Mouse (Mus musculus) liver, embryonic 15.5 days (tissue): ENCODE measurements at regions not wholly inside any gene's neighbourhood (a gene's known extent, or its start where the extent isn't known, plus 50 kb on each side); places are given as distances from the start of the nearest gene placed in this dataset.

Source experiments
- ATAC-seq: fragments of 200-750 bp; cut with Nextera tagmentation; 2 replicates; pipeline ENCODE4 v1.8.0; 2017; ENCODE audit warnings: moderate number of reproducible peaks, mild to moderate bottlenecking, moderate library complexity; ENCODE audit not compliant: insufficient read depth
- H3K27ac ChIP-seq: fragments of 300-500 bp; sonication (generic); replicated peaks from 2 replicates; pipeline ENCODE4 v1.5.1; 2015; ENCODE audit warnings: mild to moderate bottlenecking, inconsistent platforms
- H3K27me3 ChIP-seq: fragments of 300-500 bp; sonication (generic); 2 replicates; pipeline ENCODE4 v1.6.1; 2015; ENCODE audit warnings: mild to moderate bottlenecking, inconsistent platforms
- H3K36me3 ChIP-seq: fragments of 300-500 bp; sonication (generic); replicated peaks from 2 replicates; pipeline ENCODE4 v1.6.1; 2015; ENCODE audit warnings: moderate library complexity, mild to moderate bottlenecking, inconsistent platforms
- H3K4me1 ChIP-seq: fragments of 300-500 bp; sonication (generic); replicated peaks from 2 replicates; pipeline ENCODE4 v1.6.1; 2015; ENCODE audit warnings: inconsistent platforms
- H3K4me2 ChIP-seq: fragments of 300-500 bp; sonication (generic); 2 replicates; pipeline ENCODE4 v1.6.1; 2015; ENCODE audit warnings: moderate library complexity, mild to moderate bottlenecking, inconsistent platforms
- H3K4me3 ChIP-seq: fragments of 300-500 bp; sonication (generic); replicated peaks from 2 replicates; pipeline ENCODE4 v1.5.1; 2015; ENCODE audit warnings: mild to moderate bottlenecking, inconsistent platforms
- H3K9ac ChIP-seq: fragments of 300-500 bp; sonication (generic); 2 replicates; pipeline ENCODE4 v1.6.1; 2015; ENCODE audit warnings: moderate library complexity, mild to moderate bottlenecking, inconsistent platforms
- H3K9me3 ChIP-seq: fragments of 300-500 bp; sonication (generic); replicated peaks from 2 replicates; pipeline ENCODE4 v1.6.1; 2016; ENCODE audit warnings: inconsistent platforms
- WGBS: fragments of 180-500 bp; shearing (Covaris S2); methylation state at CpG from one replicate; pipeline ENCODE4 v1.1.7; 2015; ENCODE audit warnings: mixed read lengths; ENCODE audit not compliant: insufficient replicate concordance; 5-methylcytosine and 5-hydroxymethylcytosine counted together

DNA sequence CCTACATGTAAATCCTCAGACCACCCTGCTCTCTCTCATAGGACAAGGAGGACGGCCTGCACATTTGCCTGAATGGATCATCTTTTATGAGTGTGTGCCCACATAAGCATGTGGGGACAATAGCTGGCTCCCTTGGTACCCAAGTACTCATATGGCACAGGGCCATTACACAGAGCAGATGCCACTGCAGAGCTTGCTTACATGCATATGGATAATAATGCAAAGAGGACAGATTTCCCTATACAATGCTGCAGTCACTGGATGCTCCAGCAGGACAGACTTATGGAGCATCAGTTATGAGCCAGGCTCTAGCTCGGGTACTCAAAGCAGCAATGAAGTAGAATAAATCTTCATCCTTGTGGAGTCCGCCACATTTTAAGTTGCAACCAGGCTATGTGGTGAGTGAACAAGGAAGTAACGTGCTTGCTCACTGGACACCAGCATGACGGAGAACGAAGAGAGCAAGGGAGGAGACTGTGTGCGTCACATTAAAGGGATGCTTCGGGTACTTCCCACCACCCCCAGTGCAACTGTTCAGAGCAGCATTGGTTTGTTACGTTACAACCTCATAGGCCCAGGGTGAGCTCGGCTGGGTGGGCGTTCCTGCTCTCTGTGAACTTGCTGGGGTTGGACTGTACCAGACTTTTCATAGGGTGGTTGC lies 531.3 kb upstream of the Lrrc6 start:
- no peak overlapping the region for H3K9ac ChIP-seq
- H3K4me3 ChIP-seq: no peak overlapping the region
- 0 out of 2 replicates have a peak, but pooled peaks cover 3% of the 10 kb centered on the region for H3K4me1 ChIP-seq
- WGBS: 68% methylated on average over 11 of the region's 11 CpGs
- no peak for ATAC-seq
- no peak overlapping the region for H3K27ac ChIP-seq
- H3K4me2 ChIP-seq: no peak overlapping the region
- H3K9me3 ChIP-seq: no peaks in the 10 kb centered on the region
- H3K27me3 ChIP-seq: peaks cover 6% of the 10 kb centered on the region; the same call in 1 of the 2 replicates
- no peaks in the 10 kb centered on the region for H3K36me3 ChIP-seq

DNA sequence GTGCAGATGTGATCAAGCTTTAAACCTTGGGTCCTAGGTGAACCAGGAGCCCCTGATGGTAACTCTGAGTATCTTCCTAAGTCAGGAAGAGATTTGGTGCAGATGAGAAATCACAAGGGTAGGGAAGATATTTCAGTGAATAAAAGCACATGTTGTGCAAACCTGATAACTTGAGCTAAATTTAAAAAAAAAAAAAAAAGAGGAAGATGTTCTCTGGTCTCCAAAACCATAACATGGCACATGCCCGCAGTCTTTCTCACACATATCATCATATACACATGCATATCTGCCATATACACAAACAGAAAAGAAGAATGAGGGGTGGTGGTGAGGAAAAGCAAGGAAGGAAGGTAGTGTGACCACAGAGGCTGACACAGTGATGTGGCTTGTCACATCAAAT lies 530.3 kb upstream of the Lrrc6 start:
- Histone ChIP-seq H3K4me2 (no peak overlapping the region), H3K9me3 (no peaks in the 10 kb centered on the region), H3K36me3 (no peaks in the 10 kb centered on the region), H3K4me3 (no peak overlapping the region), H3K9ac (no peak overlapping the region), H3K27me3 (0 out of 2 replicates have a peak, but pooled peaks cover 6% of the 10 kb centered on the region), H3K4me1 (0 out of 2 replicates have a peak, but pooled peaks cover 3% of the 10 kb centered on the region), H3K27ac (no peak overlapping the region)
- no peak for ATAC-seq
- WGBS: 13% methylated on average over 1 of the region's 1 CpGs

DNA sequence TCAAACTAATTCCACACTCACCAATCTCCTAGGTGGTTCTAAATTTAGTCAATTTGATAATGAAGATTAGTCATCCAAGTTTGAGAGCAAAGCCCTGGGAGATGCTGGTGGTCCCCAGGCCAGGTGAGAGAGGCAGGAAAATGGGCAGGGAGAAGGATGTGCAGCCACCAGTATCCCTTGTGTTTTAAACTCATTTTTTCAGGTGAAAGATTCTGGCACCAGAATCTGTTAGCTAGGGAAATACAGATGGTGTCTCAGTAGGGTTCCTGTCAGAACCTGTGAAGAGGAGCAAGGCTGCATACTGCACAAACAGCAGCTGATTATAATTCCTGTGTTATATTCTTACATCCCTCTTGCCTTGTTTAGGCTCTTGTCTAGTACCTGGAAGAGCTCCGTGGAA lies 527.5 kb upstream of the Lrrc6 start:
- Histone ChIP-seq H3K9ac (no peak overlapping the region), H3K36me3 (no peaks in the 10 kb centered on the region), H3K27me3 (0 out of 2 replicates have a peak, but pooled peaks cover 3% of the 10 kb centered on the region), H3K9me3 (no peaks in the 10 kb centered on the region), H3K4me1 (0 out of 2 replicates have a peak, but pooled peaks cover 3% of the 10 kb centered on the region), H3K4me2 (no peak overlapping the region), H3K27ac (no peak overlapping the region), H3K4me3 (no peak overlapping the region)
- 53% methylated on average over 1 of the region's 1 CpGs for WGBS
- ATAC-seq: no peak

DNA sequence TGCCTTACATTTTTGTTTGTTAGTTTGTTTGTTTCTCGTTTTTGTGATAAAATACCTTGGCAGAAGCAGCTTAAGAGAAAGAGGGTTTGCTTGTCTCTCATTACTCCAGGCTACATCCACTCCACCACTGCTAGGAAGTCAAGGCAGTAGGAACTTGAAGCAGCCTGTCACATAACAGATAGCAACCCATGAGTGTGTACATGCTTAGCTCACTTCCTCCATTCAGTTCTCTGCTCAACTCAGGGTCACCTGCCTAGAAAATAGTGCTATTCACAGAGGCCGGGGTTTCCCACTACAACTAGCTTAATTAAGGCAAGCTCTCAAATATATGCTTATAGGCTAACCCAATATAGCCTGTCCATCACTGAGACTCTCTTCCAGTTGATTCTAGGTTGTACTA lies 527.0 kb upstream of the Lrrc6 start:
- Histone ChIP-seq H3K9me3 (no peaks in the 10 kb centered on the region), H3K27ac (no peak overlapping the region), H3K4me2 (no peak overlapping the region), H3K27me3 (0 out of 2 replicates have a peak, but pooled peaks cover 3% of the 10 kb centered on the region), H3K4me3 (no peak overlapping the region), H3K9ac (no peak overlapping the region), H3K4me1 (0 out of 2 replicates have a peak, but pooled peaks cover 3% of the 10 kb centered on the region), H3K36me3 (no peaks in the 10 kb centered on the region)
- ATAC-seq: no peak
- 43% methylated on average over 2 of the region's 2 CpGs for WGBS

DNA sequence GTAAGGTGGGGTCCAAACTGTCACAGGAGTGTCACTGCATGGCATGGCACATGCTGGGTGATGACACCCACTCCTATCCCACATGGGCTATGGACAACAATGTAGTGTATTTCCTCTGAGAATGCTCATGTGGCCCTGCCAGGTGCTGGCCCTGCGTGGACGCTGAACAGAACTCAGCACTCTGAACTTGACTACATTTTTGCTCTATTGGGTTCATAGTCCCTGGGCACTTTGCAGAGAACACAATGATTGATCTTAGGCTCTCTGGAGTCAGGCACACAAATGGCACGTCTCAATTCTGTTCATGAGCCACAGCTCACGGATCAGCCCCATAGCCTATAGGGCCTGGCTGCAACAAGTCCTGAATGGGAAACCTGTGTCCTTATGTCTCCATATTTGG lies 525.0 kb upstream of the Lrrc6 start:
- Histone ChIP-seq H3K9me3 (no peaks in the 10 kb centered on the region), H3K4me3 (no peak overlapping the region), H3K27ac (no peak overlapping the region), H3K36me3 (no peaks in the 10 kb centered on the region), H3K27me3 (no peaks in the 10 kb centered on the region), H3K9ac (no peak overlapping the region), H3K4me1 (peaks cover 2% of the 10 kb centered on the region; the same call in 1 of the 2 replicates), H3K4me2 (no peak overlapping the region)
- WGBS: 72% methylated on average over 4 of the region's 4 CpGs
- ATAC-seq: no peak

DNA sequence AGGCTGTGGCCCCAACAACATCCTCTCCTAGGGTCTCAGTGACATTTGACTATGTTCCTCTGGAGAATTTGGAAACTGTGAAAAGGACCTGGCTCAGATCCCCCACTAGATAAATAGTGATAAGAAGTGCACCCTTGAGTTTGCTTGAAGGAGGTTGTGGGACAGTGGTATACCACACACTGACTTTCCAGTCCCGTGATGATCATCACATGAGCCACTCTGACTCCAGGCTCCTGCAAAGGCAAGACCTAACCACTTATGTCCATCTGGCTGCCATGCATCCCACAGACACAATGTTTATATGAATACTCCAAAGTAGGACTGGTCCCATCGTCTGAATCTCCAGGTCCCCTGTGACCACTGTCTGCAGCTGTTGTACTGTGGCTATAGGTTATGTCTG lies 523.7 kb upstream of the Lrrc6 start:
- Histone ChIP-seq H3K4me1 (peaks cover 6% of the 10 kb centered on the region), H3K4me2 (no peak overlapping the region), H3K27me3 (no peaks in the 10 kb centered on the region), H3K36me3 (no peaks in the 10 kb centered on the region), H3K9me3 (no peaks in the 10 kb centered on the region), H3K27ac (no peak overlapping the region), H3K9ac (no peak overlapping the region), H3K4me3 (no peak overlapping the region)
- WGBS: 47% methylated on average over 2 of the region's 2 CpGs
- ATAC-seq: no peak

DNA sequence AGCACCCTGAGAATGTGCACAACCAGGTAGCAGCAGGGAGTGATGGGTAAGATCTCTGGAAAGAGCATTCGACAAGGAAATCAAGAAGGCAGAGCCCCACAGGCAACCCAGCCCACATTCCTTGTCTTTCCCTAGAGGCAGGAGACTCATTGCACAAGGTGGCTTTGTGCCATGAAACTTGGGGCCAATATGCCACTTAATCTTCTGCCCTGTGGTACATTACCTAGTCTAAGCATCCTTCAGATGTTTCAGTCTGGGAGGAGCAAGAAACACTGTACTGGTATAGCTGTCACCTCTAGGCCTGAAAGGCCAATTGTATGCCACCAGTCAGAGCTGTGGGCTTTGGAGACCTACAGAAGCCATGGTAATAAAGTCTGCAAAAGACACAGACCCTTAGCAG lies 522.4 kb upstream of the Lrrc6 start:
- 65% methylated on average over 1 of the region's 1 CpGs for WGBS

DNA sequence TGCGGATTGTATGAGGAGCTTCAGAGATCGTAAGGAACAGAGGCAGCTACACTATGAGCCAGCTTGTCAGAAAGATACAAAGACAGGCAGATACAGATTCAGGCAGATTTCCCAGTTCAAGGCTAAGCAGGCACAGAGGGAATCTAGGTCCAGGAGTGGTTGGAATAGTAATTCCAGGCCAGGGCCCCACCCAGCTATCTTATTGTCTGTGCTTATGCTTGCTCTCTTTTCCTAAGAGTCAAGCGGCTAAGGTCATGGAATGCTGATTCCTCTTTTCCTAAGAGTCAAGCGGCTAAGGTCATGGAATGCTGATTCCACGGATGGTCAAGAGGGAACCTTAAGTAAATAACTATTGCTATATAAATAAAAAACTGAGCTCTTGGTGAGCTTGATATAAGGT lies 520.7 kb upstream of the Lrrc6 start:
- Histone ChIP-seq H3K9ac (no peak overlapping the region), H3K9me3 (no peaks in the 10 kb centered on the region), H3K4me2 (no peak overlapping the region), H3K27ac (no peak overlapping the region), H3K4me3 (no peak overlapping the region), H3K27me3 (no peaks in the 10 kb centered on the region), H3K36me3 (no peaks in the 10 kb centered on the region), H3K4me1 (peaks cover 35% of the 10 kb centered on the region)
- 72% methylated on average over 5 of the region's 5 CpGs for WGBS
- ATAC-seq: no peak

More for the DNA sequence above, 522.4 kb upstream of the Lrrc6 start:
- no peak overlapping the region for H3K27ac ChIP-seq
- no peak overlapping the region for H3K4me2 ChIP-seq
- peaks cover 19% of the 10 kb centered on the region for H3K4me1 ChIP-seq
- H3K36me3 ChIP-seq: no peaks in the 10 kb centered on the region
- no peaks in the 10 kb centered on the region for H3K27me3 ChIP-seq
- H3K9ac ChIP-seq: no peak overlapping the region
- no peak for ATAC-seq
- H3K4me3 ChIP-seq: no peak overlapping the region
- H3K9me3 ChIP-seq: no peaks in the 10 kb centered on the region

DNA sequence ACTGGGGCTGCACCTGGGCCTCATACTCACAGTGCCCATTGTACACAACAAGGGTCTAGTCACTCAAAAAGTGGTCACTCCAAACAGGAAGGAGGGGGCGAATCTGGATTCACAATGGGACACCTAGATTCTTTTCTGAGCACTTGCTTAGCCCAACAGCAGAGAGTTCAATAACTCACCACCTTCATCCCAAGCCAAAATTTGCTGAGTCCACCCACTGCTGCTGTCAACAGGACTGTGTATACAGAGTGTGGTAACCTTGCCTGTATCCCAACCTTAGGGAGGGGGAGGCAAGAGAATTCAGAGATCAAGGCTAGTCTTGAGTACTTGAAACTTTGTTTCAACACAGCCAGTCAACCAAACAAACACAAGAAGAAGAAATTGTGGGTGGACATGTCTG lies 519.2 kb upstream of the Lrrc6 start:
- Histone ChIP-seq H3K36me3 (no peaks in the 10 kb centered on the region), H3K4me1 (peaks cover 47% of the 10 kb centered on the region), H3K27me3 (no peaks in the 10 kb centered on the region), H3K9ac (no peak overlapping the region), H3K27ac (peak overlapping the region; percentile 41; the same call in 1 of the 2 replicates), H3K4me2 (no peak overlapping the region), H3K4me3 (no peak overlapping the region), H3K9me3 (no peaks in the 10 kb centered on the region)
- ATAC-seq: no peak
- 39% methylated on average over 1 of the region's 1 CpGs for WGBS

DNA sequence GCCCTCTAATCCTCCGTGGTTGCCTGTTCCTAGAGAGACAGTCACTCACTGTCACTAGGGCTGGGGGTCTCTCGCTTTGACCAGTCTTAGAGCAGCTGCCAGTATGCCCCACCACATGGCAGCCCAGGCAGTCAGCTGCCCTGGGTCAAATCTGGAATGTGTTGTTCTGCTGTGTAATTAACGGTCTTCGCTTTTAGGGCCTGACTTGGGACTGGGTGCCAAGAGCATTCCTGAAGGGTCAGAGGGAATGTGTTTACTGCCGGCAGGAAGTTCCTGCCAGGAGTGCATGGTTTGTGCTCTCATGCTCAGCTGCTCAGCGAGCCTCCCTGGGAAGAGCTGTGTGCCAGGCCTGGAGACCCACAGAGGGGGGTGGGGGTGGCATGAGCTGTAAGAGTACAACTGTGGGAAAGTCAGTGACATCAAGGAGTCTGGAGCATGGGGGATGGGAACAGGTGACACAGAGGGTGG lies 518.5 kb upstream of the Lrrc6 start:
- H3K4me2 ChIP-seq: no peak overlapping the region
- peaks cover 47% of the 10 kb centered on the region for H3K4me1 ChIP-seq
- no peak overlapping the region for H3K9ac ChIP-seq
- no peak for ATAC-seq
- H3K9me3 ChIP-seq: no peaks in the 10 kb centered on the region
- H3K4me3 ChIP-seq: no peak overlapping the region
- H3K36me3 ChIP-seq: no peaks in the 10 kb centered on the region
- H3K27me3 ChIP-seq: no peaks in the 10 kb centered on the region
- H3K27ac ChIP-seq: peak overlapping the region; percentile 46; the same call in 1 of the 2 replicates
- 45% methylated on average over 6 of the region's 6 CpGs for WGBS
